Mouse (Mus musculus) limb, embryonic 14.5 days (tissue): ENCODE measurements at regions not wholly inside any gene's neighbourhood (a gene's known extent, or its start where the extent isn't known, plus 50 kb on each side); places are given as distances from the start of the nearest gene placed in this dataset.

Source experiments
- ATAC-seq: fragments of 200-750 bp; cut with Nextera tagmentation; 2 replicates; pipeline ENCODE4 v1.8.0; 2017; ENCODE audit warnings: low read depth, moderate number of reproducible peaks, moderate TSS enrichment; ENCODE audit not compliant: low FRiP score
- DNase-seq: peaks from one replicate; pipeline ENCODE4 v3.0.0-alpha.2; 2015; ENCODE audit warnings: low spot score
- H3K27ac ChIP-seq: fragments of 300-500 bp; sonication (generic); replicated peaks from 2 replicates; pipeline ENCODE4 v1.5.1; 2014; ENCODE audit warnings: low read depth, mild to moderate bottlenecking, low read length, moderate library complexity, mixed read lengths
- H3K27me3 ChIP-seq: fragments of 300-500 bp; sonication (generic); 2 replicates; pipeline ENCODE4 v1.6.1; 2014; ENCODE audit warnings: low read length, mixed read lengths; ENCODE audit not compliant: control insufficient read depth, insufficient read depth
- H3K36me3 ChIP-seq: fragments of 300-500 bp; sonication (generic); 2 replicates; pipeline ENCODE4 v1.6.1; 2014; ENCODE audit warnings: mild to moderate bottlenecking, low read length, moderate library complexity, mixed read lengths; ENCODE audit not compliant: control insufficient read depth, insufficient read depth
- H3K4me1 ChIP-seq: fragments of 300-500 bp; sonication (generic); 2 replicates; pipeline ENCODE4 v1.6.1; 2014; ENCODE audit warnings: antibody characterized with exemption, low read length, mixed read lengths; ENCODE audit not compliant: control insufficient read depth, insufficient read depth
- H3K4me2 ChIP-seq: fragments of 300-500 bp; sonication (generic); replicated peaks from 2 replicates; pipeline ENCODE4 v1.6.1; 2014; ENCODE audit warnings: low read depth, mild to moderate bottlenecking, low read length, moderate library complexity; ENCODE audit not compliant: severe bottlenecking
- H3K4me3 ChIP-seq: fragments of 300-500 bp; sonication (generic); replicated peaks from 2 replicates; pipeline ENCODE4 v1.5.1; 2014; ENCODE audit warnings: low read length
- H3K9ac ChIP-seq: fragments of 300-500 bp; sonication (generic); 2 replicates; pipeline ENCODE4 v1.6.1; 2014; ENCODE audit warnings: mild to moderate bottlenecking, low read depth, low read length, moderate library complexity; ENCODE audit not compliant: severe bottlenecking
- H3K9me3 ChIP-seq: fragments of 300-500 bp; sonication (generic); 2 replicates; pipeline ENCODE4 v1.6.1; 2016; ENCODE audit warnings: low read length; ENCODE audit not compliant: control insufficient read depth
- POLR2A ChIP-seq: fragments of 200-500 bp; IDR thresholded peaks from 2 replicates; pipeline ENCODE4 v1.8.0; 2012; ENCODE audit warnings: inconsistent platforms, mild to moderate bottlenecking, moderate library complexity, borderline replicate concordance; ENCODE audit not compliant: insufficient read depth, insufficient read length; ENCODE audit errors: extremely low read depth
- WGBS: fragments of 180-500 bp; shearing (Covaris S2); extraction: QIAGEN DNeasy Blood & Tissue Kit; methylation state at CpG from one replicate; pipeline ENCODE4 v1.1.7; 2014; 5-methylcytosine and 5-hydroxymethylcytosine counted together

DNA sequence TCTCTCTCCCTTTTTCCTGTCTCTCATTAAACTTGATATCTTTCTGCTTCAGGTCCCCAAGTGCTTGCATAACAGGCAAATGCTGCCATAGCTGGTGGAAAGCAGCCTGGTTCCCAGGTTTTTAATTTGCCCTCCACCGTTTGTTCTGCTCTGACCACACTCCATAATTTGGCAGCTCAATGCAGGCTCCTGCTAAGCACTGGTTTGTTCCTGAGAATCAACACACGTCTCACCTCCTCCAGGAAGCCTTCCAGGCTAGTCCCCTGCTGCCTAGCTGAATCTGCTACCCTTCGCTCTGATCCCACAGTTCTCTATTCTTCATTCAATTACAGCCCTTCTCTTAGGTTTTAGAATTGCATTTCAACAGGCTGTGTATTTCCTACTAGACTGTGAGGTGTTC lies 152.4 kb upstream of the Ppp2r3a start:
- H3K4me3 ChIP-seq, result no peak overlapping the region
- no peak for DNase-seq
- 0 out of 2 replicates have a peak, but pooled peaks cover 2% of the 10 kb centered on the region for H3K4me1 ChIP-seq
- no peak for ATAC-seq
- WGBS, result 59% methylated on average over 3 of the region's 3 CpGs
- H3K9ac ChIP-seq, result no peak overlapping the region
- H3K36me3 ChIP-seq, result no peaks in the 10 kb centered on the region
- no peaks in the 10 kb centered on the region for H3K27me3 ChIP-seq
- no peak for TF ChIP-seq POLR2A
- no peak overlapping the region for H3K27ac ChIP-seq
- H3K4me2 ChIP-seq, result no peak overlapping the region
- H3K9me3 ChIP-seq, result no peaks in the 10 kb centered on the region

DNA sequence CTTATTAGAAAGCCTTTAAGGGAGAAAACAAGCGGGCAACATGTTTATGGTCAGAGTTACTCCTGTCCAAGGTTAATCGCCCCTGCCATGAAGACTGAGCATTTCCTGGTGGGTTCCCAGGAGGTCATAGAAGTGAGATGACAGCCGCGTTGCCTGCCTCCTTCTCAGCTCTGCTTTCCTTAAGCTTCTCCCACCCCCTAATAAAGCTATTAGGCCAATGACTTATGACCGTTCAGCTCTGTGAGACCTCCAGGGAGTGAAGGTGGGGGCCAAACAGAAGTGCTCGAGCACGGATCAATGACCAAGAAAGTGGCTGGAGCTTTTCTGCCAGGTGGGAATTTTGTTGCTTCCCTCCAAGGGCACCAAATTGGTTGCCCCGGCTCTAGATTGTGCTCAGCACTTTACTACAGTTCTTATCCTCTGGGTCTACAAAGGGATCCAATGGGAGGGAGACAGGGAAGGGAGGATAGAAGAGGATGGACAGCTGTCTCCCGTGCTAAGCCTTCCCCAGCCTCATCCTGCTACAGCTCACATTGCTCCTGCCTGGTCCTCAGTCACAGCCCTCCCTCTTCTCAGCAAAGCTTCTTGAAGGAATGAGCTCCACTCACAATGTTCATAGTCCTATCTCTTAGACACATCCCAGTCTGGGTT lies 151.1 kb upstream of the Ppp2r3a start:
- ATAC-seq (no peak), DNase-seq (no peak)
- H3K9me3 ChIP-seq, result no peaks in the 10 kb centered on the region
- no peak overlapping the region for H3K9ac ChIP-seq
- 13% methylated on average over 9 of the region's 9 CpGs for WGBS
- H3K4me2 ChIP-seq, result no peak overlapping the region
- H3K4me3 ChIP-seq, result no peak overlapping the region
- H3K27ac ChIP-seq, result no peak overlapping the region
- TF ChIP-seq POLR2A, result no peak
- H3K36me3 ChIP-seq, result no peaks in the 10 kb centered on the region
- H3K27me3 ChIP-seq, result no peaks in the 10 kb centered on the region
- 0 out of 2 replicates have a peak, but pooled peaks cover 2% of the 10 kb centered on the region for H3K4me1 ChIP-seq

DNA sequence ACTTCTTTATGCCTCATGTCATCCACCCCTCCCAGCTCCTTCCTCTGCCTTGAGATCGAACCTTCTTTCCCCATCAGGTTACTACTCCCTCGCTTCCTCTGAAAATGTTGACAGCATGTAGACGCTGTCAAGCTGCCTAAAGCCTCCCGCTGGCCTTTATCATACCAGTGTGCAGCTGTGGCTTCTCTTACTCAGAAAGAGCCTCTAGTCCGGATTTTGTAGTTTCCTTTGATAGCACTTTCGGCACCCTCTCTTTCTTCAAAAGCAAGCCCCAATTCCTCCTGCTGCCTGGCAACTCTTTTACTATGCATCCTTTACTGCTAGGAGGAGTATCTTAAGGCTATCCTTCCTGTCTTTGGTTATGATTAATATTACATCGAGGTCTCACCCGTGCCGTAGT lies 149.8 kb upstream of the Ppp2r3a start:
- ATAC-seq (no peak), DNase-seq (no peak)
- H3K36me3 ChIP-seq, result no peaks in the 10 kb centered on the region
- no peak overlapping the region for H3K4me3 ChIP-seq
- H3K4me2 ChIP-seq, result no peak overlapping the region
- H3K9me3 ChIP-seq, result no peaks in the 10 kb centered on the region
- H3K27ac ChIP-seq, result no peak overlapping the region
- no peak for TF ChIP-seq POLR2A
- WGBS, result 85% methylated on average over 9 of the region's 9 CpGs
- no peak overlapping the region for H3K9ac ChIP-seq
- no peaks in the 10 kb centered on the region for H3K27me3 ChIP-seq
- 0 out of 2 replicates have a peak, but pooled peaks cover 2% of the 10 kb centered on the region for H3K4me1 ChIP-seq

GRCm38 (mm10) chr9:101398858-101399257 lies 147.3 kb upstream of the Ppp2r3a start:
- Histone ChIP-seq H3K9me3 (no peaks in the 10 kb centered on the region), H3K27me3 (no peaks in the 10 kb centered on the region), H3K4me2 (no peak overlapping the region), H3K4me3 (no peak overlapping the region), H3K27ac (no peak overlapping the region), H3K4me1 (0 out of 2 replicates have a peak, but pooled peaks cover 2% of the 10 kb centered on the region), H3K36me3 (no peaks in the 10 kb centered on the region), H3K9ac (no peak overlapping the region)
- no peak for ATAC-seq
- DNase-seq, result no peak
- 75% methylated on average over 3 of the region's 3 CpGs for WGBS
- no peak for TF ChIP-seq POLR2A

- Histone ChIP-seq H3K27me3 (no peaks in the 10 kb centered on the region), H3K9ac (no peak overlapping the region), H3K4me2 (no peak overlapping the region), H3K4me1 (no peaks in the 10 kb centered on the region), H3K36me3 (no peaks in the 10 kb centered on the region), H3K27ac (no peak overlapping the region), H3K4me3 (no peak overlapping the region), H3K9me3 (no peaks in the 10 kb centered on the region)
- DNase-seq, result no peak
- no peak for ATAC-seq
- WGBS, result 54% methylated on average over 2 of the region's 2 CpGs
- no peak for TF ChIP-seq POLR2A
Measured at GRCm38 (mm10) chr9:101369380-101369779, 117.8 kb upstream of the Ppp2r3a start.

- no peak for TF ChIP-seq POLR2A
- 19% methylated on average over 6 of the region's 6 CpGs for WGBS
- Histone ChIP-seq H3K9ac (no peak overlapping the region), H3K4me2 (no peak overlapping the region), H3K36me3 (no peaks in the 10 kb centered on the region), H3K4me3 (no peak overlapping the region), H3K27ac (no peak overlapping the region), H3K9me3 (no peaks in the 10 kb centered on the region), H3K4me1 (no peaks in the 10 kb centered on the region), H3K27me3 (no peaks in the 10 kb centered on the region)
- no peak for DNase-seq
- no peak for ATAC-seq
Measured at GRCm38 (mm10) chr9:101356607-101357006, 105.0 kb upstream of the Ppp2r3a start.
